Mouse (Mus musculus) brown adipose tissue, adult 24 weeks (tissue): ENCODE results near the gene Acoxl. TPM values are rescaled to one million over a fixed set of nuclear protein-coding genes. Genes with fewer than 3 reads are reported as not detected.

Experiments used
- H3K27ac ChIP-seq: fragments of 200-500 bp; replicated peaks from 2 replicates; pipeline ENCODE4 v1.5.1; 2012; ENCODE audit warnings: low read depth, mild to moderate bottlenecking, low read length
- H3K4me1 ChIP-seq: fragments of 200-500 bp; 2 replicates; pipeline ENCODE4 v1.6.1; 2012; ENCODE audit warnings: low read length, mixed read lengths; ENCODE audit not compliant: control insufficient read depth, insufficient read depth, insufficient read length
- H3K4me3 ChIP-seq: fragments of 200-500 bp; 2 replicates; pipeline ENCODE4 v1.5.1; 2012; ENCODE audit warnings: low read depth, mild to moderate bottlenecking, low read length, moderate library complexity; ENCODE audit not compliant: insufficient read depth
- polyA plus RNA-seq: library from polyadenylated mRNA; stranded (reverse); fragments of >200 nt; gene quantifications from 2 replicates; pipeline ENCODE4 v1.2.4, GENCODE M21; 2012; ENCODE audit not compliant: missing spikeins, insufficient read depth, insufficient read length

Acoxl gene
- polyA plus RNA-seq, 1 experiment = 0.67 TPM

DNA sequence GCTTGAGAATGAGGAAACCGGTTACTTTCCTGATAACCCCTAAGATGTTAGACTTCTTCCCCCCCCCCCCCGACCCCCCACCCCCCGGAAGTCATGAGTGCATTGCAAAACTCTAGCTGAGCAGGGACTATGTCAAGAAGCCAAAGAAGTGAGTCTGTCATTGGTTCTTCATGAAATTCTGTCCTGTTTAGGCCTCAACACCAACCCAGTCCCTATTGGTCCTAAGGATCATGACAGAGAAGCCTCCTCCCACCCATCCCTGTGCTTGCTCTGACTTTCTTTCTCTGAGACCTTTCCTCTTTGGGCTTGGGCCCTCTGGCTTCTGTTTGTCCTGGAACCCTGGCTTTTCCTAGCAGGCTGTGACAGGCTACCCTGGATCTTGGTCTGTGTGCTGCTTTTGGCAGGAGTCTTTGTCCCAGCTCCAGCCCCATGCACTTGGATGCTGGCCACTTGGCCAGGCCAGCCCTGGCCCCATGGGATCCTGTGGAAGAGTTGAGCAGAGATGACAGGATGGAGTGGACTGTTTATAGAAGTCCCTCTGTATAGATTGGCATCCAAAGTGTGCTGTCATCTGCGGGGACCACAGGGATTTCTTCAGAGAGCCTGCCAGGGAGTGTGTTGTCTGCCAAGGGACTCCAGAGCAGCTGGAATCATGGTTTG is 15.8 kb downstream of the Acoxl start:
- no peaks in the 10 kb centered on the region for H3K4me1 ChIP-seq
- H3K27ac ChIP-seq = no peak overlapping the region
- no peak overlapping the region for H3K4me3 ChIP-seq

DNA sequence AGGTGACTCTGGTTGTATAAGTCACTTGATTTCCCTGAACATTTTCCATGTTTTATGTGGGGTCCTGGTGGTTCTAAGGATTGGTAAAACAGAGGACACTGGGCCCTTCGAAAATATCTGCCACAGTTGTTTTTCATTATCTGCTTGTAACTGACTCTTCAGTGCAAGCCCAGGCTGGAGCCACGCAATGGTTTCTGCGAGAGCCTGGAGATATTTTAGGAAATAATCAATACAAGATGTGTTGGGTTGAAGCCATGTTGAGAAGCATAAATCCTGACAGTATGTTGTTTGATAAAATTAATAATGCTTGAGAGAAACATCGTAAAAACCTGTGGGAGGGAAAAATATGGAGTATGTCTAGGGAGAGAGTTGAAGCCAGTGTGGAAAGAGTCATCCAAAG is 25.7 kb downstream of the Acoxl start:
- H3K27ac ChIP-seq = no peak overlapping the region
- H3K4me1 ChIP-seq = no peaks in the 10 kb centered on the region
- H3K4me3 ChIP-seq = no peak overlapping the region

DNA sequence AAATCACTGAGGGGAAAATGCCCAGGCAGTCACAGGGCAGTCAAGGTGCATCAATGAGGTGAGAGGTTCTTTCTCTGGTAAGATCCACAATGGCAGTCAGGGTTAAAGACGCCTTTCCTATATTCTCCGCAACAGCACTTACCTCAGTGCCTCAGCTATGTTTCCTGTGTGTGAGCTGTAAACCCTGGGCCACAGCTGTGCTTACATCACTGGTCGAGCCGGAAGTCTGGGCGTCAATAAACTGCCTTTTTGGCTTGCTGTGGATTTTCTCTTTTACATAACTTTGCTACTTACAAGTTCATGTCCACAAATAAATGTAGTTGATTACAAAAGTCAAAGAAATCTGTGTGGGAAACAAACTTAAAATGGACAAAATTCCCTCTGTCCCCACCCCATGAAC is 42.4 kb downstream of the Acoxl start:
- Histone ChIP-seq H3K27ac (no peak overlapping the region), H3K4me1 (no peaks in the 10 kb centered on the region), H3K4me3 (no peak overlapping the region)

DNA sequence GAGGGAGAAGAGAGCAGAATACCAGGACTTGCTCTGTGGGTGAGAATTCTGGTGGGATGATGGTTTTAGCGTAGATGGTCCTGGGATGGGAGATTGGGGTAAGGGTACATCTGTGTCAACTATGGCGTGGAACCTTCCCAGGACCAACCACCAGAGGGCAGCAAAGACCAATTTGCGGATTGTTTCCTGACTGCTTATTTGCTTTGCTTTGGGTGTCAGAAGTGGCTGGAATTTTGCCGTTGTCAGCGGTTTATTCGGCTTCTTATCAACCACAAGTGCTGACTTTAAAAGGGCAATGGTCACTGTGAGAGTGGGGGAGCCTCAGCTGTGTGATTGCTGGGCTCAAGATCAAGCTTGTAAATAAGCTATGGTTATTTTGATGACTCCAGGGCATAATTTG is 50.8 kb downstream of the Acoxl start:
- Histone ChIP-seq H3K27ac (no peak overlapping the region), H3K4me3 (no peak overlapping the region), H3K4me1 (no peaks in the 10 kb centered on the region)

DNA sequence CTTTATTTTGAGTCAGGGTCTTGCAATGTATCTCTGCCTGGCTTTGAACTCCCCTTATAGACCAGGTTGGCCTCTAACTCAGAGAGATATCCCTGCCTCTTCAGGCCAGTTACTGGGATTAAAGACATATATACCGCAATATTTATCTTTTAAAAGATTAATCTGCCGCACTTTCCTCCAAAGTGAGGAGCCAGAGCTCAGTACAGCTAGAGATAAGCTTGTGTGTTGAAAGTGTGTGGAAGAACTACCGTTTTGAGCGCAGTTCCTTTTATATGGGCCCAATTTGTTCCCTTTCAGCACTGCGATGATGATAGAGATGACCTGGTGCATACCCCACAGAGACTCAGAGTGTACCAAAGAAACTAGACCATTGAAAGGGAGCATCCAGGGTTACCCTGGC is 51.3 kb downstream of the Acoxl start:
- H3K27ac ChIP-seq = no peak overlapping the region
- no peaks in the 10 kb centered on the region for H3K4me1 ChIP-seq
- H3K4me3 ChIP-seq = no peak overlapping the region

DNA sequence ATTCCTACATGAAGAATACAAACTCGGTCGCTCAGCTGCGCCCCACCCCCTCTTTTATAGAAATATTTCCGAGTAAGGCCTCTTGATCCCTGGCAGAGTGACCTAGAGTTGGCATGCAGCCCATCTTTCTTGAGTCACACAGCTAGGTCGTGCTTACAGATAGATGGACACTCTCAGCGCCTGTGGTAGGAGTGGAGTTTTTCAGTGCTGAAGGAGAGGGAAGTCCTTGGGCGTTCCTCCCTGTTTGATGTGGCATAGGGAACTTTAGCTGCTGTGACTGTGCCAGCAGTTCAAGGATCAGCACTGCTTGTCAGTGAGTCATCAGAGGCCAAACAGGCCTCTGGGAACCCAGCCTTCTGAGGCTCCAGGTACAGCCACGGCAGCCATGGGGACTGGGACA is 51.9 kb downstream of the Acoxl start:
- H3K4me3 ChIP-seq = no peak overlapping the region
- H3K4me1 ChIP-seq = no peaks in the 10 kb centered on the region
- H3K27ac ChIP-seq = no peak overlapping the region

DNA sequence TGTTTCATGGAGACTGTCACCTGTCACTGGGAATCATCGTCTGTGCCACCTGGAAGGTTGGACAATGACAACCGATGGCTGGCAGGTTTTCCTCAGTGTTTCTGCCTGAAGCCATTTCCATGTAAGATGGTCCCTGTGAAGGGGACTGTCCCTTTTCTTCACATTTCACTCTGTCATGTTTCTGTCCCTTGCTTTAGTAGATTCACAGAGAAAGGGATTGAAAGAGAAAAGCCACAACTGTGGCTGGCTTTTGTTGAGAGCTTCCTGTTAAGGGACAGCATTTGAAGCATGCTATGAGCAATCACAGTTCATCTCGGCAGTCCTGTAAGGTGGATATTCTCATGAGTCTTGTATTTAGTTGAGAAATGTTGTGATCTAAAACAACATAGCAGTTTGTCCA is 52.4 kb downstream of the Acoxl start:
- H3K4me1 ChIP-seq = no peaks in the 10 kb centered on the region
- H3K4me3 ChIP-seq = no peak overlapping the region
- H3K27ac ChIP-seq = no peak overlapping the region

DNA sequence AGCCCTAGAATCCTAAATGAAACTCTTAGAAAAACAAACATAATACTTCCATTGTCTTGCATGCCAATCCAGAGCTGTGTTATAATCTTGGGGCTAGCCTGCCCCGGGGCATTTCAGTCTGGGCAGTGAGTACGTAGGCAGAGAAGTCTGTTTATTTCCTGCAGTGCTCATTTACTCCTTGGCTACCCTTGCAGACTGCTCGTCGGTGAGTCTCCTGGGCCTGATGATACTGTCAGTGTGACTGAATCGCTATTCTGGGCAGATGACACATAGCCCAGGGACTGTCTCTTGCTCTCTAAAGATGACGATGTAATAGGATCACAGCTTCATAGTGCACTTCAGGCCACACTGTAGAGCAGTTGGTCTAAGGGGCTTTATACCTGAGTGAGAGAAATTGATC is 56.2 kb downstream of the Acoxl start:
- no peak overlapping the region for H3K4me3 ChIP-seq
- H3K4me1 ChIP-seq = no peaks in the 10 kb centered on the region
- no peak overlapping the region for H3K27ac ChIP-seq

DNA sequence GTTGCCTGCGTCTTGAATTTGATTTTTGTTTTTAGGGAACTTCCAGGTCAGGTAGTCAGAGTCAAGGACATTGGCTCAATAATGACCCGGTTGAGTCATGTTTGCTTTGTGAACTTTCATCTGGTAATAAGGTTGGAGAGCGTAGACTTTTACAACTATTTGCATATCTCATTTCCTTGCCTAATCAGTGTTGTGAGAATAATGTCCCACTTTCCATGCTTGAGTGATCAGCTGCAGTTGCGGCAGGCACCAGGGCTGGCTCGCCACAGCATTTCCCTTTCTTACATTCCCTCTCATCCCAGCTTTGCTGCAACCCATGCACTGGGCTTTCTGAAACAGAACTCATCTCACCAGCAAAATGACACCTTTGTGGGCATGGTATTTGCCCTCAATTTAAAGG is 59.0 kb downstream of the Acoxl start:
- no peak overlapping the region for H3K27ac ChIP-seq
- no peak overlapping the region for H3K4me3 ChIP-seq
- H3K4me1 ChIP-seq = no peaks in the 10 kb centered on the region

DNA sequence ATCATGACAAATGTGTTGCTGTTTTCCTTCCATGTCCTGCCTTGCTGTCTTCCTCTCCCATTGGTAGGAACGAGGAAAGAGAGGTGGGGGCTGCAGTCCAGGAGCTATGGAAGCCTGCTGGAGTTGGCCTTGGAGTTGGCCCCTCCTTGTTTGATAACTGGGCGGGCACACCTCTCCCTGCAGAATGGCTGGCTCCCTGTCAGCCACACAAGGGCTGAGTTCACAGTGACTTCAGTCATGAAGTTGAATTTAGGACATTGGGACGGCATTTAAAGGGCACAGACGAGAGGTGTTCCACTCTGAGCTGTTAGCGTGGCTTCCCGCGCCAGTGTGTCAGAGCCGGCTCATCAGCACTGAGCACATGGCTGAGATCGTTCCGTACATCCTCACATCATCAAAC is 66.2 kb downstream of the Acoxl start:
- Histone ChIP-seq H3K4me3 (no peak overlapping the region), H3K4me1 (no peaks in the 10 kb centered on the region), H3K27ac (no peak overlapping the region)

DNA sequence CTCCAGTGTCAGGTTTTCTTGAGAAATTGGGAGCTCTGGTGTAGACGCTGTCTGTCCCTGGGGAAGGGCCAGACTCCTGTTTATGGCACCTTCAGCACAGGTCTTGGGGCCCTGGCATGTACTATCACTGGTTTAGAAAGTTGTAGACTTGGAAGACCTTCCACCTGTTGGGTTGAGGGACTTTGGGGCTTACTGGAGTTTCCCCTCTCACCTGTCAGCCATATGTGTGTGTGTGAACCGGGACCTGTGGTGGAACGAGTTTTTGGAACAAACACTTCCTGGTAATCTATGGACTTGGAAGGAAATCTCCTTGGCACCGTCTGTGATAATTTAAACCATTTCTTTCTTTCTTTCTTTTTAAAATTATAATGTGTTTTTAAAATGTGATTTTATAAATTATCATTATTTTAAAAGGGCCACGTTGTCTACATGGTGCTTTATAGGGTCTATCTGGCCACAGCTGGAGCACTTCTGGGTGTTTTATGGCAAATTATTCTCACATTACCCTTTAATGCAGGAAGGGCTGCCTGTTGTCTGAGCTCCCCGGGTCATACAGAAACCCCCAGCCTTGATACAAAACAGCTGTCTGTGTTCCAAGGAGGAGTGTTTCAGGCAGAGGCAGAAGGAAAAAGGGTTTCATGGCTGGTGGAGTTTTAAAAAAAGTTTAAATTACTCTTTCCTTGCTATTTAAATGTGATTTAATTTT is 68.5 kb downstream of the Acoxl start:
- no peak overlapping the region for H3K27ac ChIP-seq
- H3K4me1 ChIP-seq = no peaks in the 10 kb centered on the region
- no peak overlapping the region for H3K4me3 ChIP-seq

DNA sequence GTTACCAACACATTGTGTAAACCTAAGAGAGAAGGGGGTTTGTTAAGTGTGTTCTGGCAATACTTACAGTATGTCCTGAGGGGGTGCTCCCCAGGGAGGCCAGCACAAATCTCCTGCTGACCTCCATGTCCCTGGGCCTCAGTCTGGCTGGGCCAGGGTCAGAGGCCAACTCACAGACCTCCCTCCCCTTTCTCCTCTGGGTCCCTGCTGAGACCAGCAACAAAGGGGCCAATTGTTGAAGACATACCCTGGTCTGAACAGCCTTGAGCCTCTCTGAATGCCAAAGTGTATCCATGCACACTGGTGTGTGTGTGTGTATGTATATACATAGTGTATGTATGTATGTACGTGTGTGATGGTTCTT is 69.0 kb downstream of the Acoxl start:
- Histone ChIP-seq H3K4me3 (no peak overlapping the region), H3K27ac (no peak overlapping the region), H3K4me1 (no peaks in the 10 kb centered on the region)

DNA sequence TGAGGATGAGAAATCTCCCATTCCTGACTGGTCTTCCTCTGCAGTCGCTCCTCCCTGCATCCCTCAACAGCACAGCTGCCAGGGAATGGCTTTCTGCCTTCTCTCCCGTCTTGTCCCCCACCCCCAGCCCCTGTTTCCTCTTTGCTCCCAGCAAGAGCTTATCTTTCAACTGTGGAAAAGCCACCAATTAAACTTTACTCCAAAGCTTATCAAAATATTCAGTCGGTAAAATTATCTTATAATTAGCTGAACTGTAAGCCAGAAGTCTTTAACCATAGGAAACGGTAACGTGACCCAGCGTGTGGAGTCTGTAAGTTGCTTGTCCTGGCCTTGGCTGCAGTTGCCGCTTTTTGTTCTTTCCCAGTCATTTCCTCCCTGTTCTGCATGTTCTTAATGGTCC is 70.2 kb downstream of the Acoxl start:
- Histone ChIP-seq H3K4me3 (no peak overlapping the region), H3K27ac (no peak overlapping the region), H3K4me1 (no peaks in the 10 kb centered on the region)

DNA sequence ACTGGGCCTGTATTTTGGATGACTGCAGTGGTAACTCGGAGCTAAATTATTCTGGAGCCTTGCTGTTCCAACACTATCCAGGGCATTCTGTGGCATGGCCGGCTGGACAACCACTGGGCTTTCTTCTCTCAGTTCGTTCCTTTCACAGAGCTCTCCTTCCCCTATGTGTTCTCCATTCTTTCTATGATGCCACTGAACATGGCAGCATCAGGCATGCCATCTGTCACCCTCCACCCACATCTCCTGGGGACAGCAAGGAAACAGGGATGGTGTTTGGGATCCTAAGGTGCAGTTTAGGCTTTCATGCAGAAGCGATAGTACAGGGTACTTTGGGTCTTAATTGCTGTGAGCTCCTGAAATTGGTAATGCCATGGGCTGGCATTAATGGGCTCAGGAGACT is 71.1 kb downstream of the Acoxl start:
- Histone ChIP-seq H3K4me3 (no peak overlapping the region), H3K4me1 (no peaks in the 10 kb centered on the region), H3K27ac (no peak overlapping the region)

DNA sequence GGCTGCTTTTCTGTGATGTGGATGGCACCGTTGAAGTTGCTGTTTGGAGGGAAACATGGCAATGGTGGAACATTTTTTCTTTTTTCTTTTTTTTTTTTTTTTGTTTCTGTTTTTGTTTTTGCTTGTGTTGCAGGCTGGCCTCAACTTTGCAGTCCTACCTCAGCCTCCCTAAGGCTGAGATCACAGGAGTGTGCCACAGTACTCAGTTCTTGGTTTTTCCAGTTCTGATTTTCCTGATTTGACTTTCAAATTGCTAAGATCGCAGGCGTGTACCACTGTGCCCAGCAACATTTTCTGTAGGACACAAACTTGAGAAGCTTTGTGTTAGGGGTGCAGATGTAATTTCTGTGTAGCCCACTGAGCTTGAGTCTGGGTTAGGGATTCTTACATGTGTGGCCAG is 72.9 kb downstream of the Acoxl start:
- Histone ChIP-seq H3K4me1 (no peaks in the 10 kb centered on the region), H3K27ac (no peak overlapping the region), H3K4me3 (no peak overlapping the region)

DNA sequence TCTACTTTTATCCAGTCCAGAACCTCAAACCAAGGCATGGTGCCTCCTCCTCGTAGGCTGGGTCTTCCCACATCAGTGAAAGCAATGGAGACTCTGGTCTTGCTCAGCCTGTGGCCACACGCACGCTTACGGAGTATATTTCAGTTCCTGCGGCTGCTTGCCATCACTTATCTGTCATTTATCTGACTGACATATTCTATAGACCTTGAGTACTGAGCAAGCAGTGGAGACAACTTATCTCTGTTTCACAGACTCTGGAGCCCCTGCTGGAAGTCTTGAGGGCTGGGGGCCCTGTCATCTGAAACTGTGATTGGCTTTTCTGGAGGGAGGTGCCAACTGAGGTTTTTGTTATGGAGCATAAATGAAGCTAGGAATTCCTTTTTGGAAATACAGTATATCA is 75.4 kb downstream of the Acoxl start:
- Histone ChIP-seq H3K27ac (no peak overlapping the region), H3K4me1 (no peaks in the 10 kb centered on the region), H3K4me3 (no peak overlapping the region)
